Mouse (Mus musculus) cerebellum, adult 2 months (tissue): ENCODE data around the gene Coro6.

Experiments
- CTCF ChIP-seq: fragments of 200-500 bp; IDR thresholded peaks from 2 replicates; pipeline ENCODE4 v1.5.1; 2011; ENCODE audit warnings: low read depth, mild to moderate bottlenecking, control low read depth, low read length, moderate library complexity, borderline replicate concordance; ENCODE audit not compliant: insufficient read depth
- POLR2A ChIP-seq: fragments of 200-500 bp; IDR thresholded peaks from 2 replicates; pipeline ENCODE4 v1.6.1; 2011; ENCODE audit warnings: low read length, control low read depth, borderline replicate concordance; ENCODE audit not compliant: insufficient read depth

- no peak for TF ChIP-seq POLR2A
- TF ChIP-seq CTCF, result no peak
These were observed 54.6 kb downstream of the Coro6 start for GRCm38 (mm10) chr11:77516553-77517425.
